Mouse (Mus musculus) megakaryocyte, embryonic 14.5 days (primary cell): ENCODE results near the gene Prrx1. TPM values are rescaled to one million over a fixed set of nuclear protein-coding genes. Genes with fewer than 3 reads are reported as not detected.
A peak's percentile ranks its signal among the peaks of the same experiment; 100 is the strongest.

Source experiments
- H3K27me3 ChIP-seq: replicated peaks from 2 replicates; pipeline ENCODE3; 2012; ENCODE audit warnings: inconsistent platforms
- H3K36me3 ChIP-seq: replicated peaks from 2 replicates; pipeline ENCODE3; 2012; ENCODE audit warnings: low read length, inconsistent platforms, mixed read lengths
- H3K4me1 ChIP-seq: 2 replicates; pipeline ENCODE4 v1.6.1; 2012; ENCODE audit warnings: inconsistent platforms
- H3K4me3 ChIP-seq: replicated peaks from 2 replicates; pipeline ENCODE3; 2012; ENCODE audit warnings: moderate library complexity, mild to moderate bottlenecking, inconsistent platforms
- H3K9me3 ChIP-seq: 2 replicates; pipeline ENCODE4 v1.6.1; 2012; ENCODE audit warnings: inconsistent platforms
- FLI1 ChIP-seq: IDR thresholded peaks from 2 replicates; pipeline ENCODE4 v1.6.1; 2012; ENCODE audit warnings: low read length, inconsistent platforms, mixed read lengths
- GATA1 ChIP-seq: IDR thresholded peaks from 3 replicates; pipeline ENCODE4 v1.6.1; 2012; ENCODE audit warnings: mixed read lengths, low read length, inconsistent platforms, borderline replicate concordance
- polyA plus RNA-seq: library from polyadenylated mRNA; stranded (reverse); fragments of >175 nt; gene quantifications from 2 replicates; pipeline ENCODE4 v1.2.3, GENCODE M21; 2012; ENCODE audit warnings: low replicate concordance; ENCODE audit not compliant: insufficient read depth

Gene Prrx1
- polyA plus RNA-seq, result not detected in 2 replicates

- Histone ChIP-seq H3K4me3 (peak within 1 kb of the TSS; percentile 90), H3K36me3 (no peaks in the 10 kb centered on the region), H3K9me3 (no peaks in the 10 kb centered on the region), H3K27me3 (peaks cover 91% of the 10 kb centered on the region), H3K4me1 (peaks cover 56% of the 10 kb centered on the region)
- TF ChIP-seq GATA1, result no peak
- TF ChIP-seq FLI1, result no peak
Measured at GRCm38 (mm10) chr1:163313101-163313773, at the start of gene Prrx1. Gene Prrx1, minus strand, starts transcription at chr1:163313710.

DNA sequence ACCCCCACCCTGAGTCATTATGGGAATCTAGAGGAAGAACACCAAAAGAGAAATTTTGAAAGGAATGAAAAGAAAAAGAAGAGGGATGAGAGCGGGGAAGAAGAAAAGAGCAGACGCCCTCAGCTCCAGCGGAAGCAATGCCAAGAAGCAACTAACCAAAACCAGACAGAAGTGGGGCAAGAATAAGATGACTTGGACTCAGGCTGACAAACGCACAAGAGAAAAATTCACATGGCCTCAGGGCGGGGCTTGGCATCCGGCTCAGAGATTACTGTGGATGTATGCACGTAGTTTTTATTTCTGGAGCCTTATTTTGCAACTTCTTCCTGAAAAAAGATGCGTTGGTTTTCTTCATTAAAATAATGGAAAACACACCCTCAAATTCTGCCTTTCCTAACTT lies 48.7 kb upstream of the Prrx1 start:
- Histone ChIP-seq H3K4me1 (0 out of 2 replicates have a peak, but pooled peaks cover 3% of the 10 kb centered on the region), H3K9me3 (no peaks in the 10 kb centered on the region), H3K4me3 (no peak overlapping the region), H3K36me3 (no peaks in the 10 kb centered on the region), H3K27me3 (peaks cover 2% of the 10 kb centered on the region)
- TF ChIP-seq FLI1, result no peak

GRCm38 (mm10) chr1:163361376-163361775 lies 47.9 kb upstream of the Prrx1 start:
- H3K4me1 ChIP-seq, result 0 out of 2 replicates have a peak, but pooled peaks cover 3% of the 10 kb centered on the region
- TF ChIP-seq FLI1 (no peak), GATA1 (no peak)
- no peaks in the 10 kb centered on the region for H3K36me3 ChIP-seq
- H3K4me3 ChIP-seq, result no peak overlapping the region
- H3K27me3 ChIP-seq, result peaks cover 2% of the 10 kb centered on the region
- H3K9me3 ChIP-seq, result no peaks in the 10 kb centered on the region

- Histone ChIP-seq H3K9me3 (no peaks in the 10 kb centered on the region), H3K4me3 (no peak overlapping the region), H3K27me3 (peaks cover 2% of the 10 kb centered on the region), H3K4me1 (0 out of 2 replicates have a peak, but pooled peaks cover 3% of the 10 kb centered on the region), H3K36me3 (no peaks in the 10 kb centered on the region)
- TF ChIP-seq FLI1 (no peak), GATA1 (no peak)
Measured at GRCm38 (mm10) chr1:163360796-163361195, 47.3 kb upstream of the Prrx1 start.

DNA sequence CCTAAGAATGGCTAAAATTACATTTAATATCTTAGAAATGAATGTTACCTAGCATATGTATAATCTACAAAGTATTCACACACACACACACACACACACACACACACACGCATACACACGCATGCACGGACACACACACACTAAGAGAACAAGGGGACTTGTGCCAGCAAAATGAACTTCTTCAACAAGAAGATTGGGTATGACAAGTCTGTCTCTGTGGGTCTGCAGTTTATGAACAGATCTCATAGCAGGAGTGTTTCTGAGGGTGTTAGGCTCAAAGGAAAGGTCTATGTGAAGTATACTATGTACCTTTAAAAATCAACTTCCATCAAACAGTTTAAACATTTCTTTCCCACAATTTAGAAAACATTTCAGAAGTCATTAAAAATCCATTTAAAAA lies 46.0 kb upstream of the Prrx1 start:
- TF ChIP-seq FLI1, result no peak
- no peak for TF ChIP-seq GATA1
- Histone ChIP-seq H3K4me3 (no peak overlapping the region), H3K36me3 (no peaks in the 10 kb centered on the region), H3K4me1 (0 out of 2 replicates have a peak, but pooled peaks cover 3% of the 10 kb centered on the region), H3K9me3 (no peaks in the 10 kb centered on the region), H3K27me3 (peaks cover 2% of the 10 kb centered on the region)

DNA sequence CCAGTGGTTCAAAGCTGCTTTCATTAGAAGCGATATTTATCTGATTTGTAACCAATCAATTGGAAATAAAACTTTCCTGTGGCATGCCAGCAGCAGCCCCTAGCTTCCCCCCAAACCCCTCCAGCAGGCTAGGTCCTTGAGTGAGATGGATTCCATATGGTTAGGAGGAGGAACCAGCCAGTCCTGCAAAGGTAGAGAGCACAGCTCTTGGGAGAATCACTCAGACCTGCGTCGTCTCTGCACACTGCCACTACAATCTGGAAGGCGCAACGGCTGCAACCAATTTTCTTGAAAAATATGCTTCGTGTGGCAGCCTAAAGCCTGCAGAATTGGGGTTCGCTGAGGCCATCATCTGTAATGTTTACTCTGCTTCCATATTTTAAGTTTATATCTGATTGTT lies 44.7 kb upstream of the Prrx1 start:
- 0 out of 2 replicates have a peak, but pooled peaks cover 3% of the 10 kb centered on the region for H3K4me1 ChIP-seq
- peaks cover 2% of the 10 kb centered on the region for H3K27me3 ChIP-seq
- no peak overlapping the region for H3K4me3 ChIP-seq
- no peaks in the 10 kb centered on the region for H3K9me3 ChIP-seq
- TF ChIP-seq GATA1 (no peak), FLI1 (no peak)
- H3K36me3 ChIP-seq, result no peaks in the 10 kb centered on the region

DNA sequence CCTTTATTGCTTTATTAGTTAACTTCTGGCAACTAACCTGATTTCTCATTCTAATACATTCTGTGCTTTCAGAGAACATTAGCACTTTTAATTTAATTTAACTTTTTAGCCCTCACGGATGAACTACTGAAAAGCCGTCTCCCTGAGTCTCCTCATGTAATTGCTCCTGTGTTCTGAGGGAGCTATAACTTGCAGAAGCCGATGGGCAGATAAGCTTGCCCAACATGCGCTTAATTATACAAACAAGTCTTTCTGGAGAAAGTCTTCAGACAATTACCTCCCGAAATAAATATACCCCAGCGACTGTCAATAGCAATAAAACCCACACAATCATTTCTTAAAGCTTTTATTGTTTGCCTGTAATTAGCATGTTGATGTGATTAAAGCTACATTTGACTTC lies 44.2 kb upstream of the Prrx1 start:
- H3K4me1 ChIP-seq, result 0 out of 2 replicates have a peak, but pooled peaks cover 3% of the 10 kb centered on the region
- no peaks in the 10 kb centered on the region for H3K36me3 ChIP-seq
- H3K9me3 ChIP-seq, result no peaks in the 10 kb centered on the region
- no peak for TF ChIP-seq FLI1
- no peak for TF ChIP-seq GATA1
- H3K27me3 ChIP-seq, result peaks cover 2% of the 10 kb centered on the region
- no peak overlapping the region for H3K4me3 ChIP-seq

DNA sequence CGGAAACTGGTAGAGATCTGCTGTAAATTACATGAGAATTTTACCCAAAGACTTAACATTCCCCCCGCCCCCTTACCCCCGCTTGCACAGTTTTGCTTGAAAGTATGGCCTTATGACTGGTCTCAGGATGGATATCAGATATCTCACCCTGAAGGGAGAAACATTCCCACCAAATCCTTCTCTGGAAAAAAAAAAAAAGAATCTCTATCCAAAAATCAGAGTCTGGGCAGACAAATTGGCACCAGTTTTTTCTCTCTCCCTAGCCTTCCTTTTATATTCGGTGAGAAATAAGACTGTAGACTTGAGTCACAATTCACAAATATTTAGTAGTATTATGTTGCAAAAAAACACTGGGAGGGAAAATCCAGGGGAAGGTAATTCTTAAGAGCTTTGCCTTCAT lies 42.7 kb upstream of the Prrx1 start:
- H3K4me3 ChIP-seq, result no peak overlapping the region
- no peaks in the 10 kb centered on the region for H3K9me3 ChIP-seq
- TF ChIP-seq FLI1 (no peak), GATA1 (no peak)
- H3K4me1 ChIP-seq, result no peaks in the 10 kb centered on the region
- no peaks in the 10 kb centered on the region for H3K36me3 ChIP-seq
- peaks cover 2% of the 10 kb centered on the region for H3K27me3 ChIP-seq

DNA sequence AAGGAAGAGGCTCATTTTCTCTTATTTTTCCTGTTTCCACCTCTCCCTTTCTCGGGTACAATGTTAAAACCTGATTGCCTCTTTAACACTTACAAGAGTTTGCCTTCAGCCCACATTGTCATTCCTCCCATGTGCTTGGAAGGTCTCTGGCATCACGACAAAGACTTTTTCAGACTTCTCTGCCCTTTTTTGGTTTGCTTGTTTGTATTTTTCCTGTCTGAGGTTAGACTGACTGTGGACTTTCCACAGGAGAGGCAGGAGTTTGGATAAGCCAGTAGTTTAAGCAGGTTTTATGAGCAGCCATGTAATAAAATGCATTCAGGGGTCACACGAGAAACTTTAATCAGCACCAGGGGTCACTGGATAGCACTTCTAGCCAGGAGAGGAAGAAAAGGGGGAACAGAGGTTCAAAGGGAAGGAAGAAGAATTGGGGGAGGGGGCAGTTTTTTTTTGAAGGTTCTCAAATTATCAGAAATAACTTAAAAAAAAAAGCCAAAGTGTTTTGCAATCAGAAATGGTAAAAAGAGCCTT lies 42.2 kb upstream of the Prrx1 start:
- TF ChIP-seq GATA1 (no peak), FLI1 (no peak)
- H3K4me3 ChIP-seq, result no peak overlapping the region
- H3K4me1 ChIP-seq, result no peaks in the 10 kb centered on the region
- no peaks in the 10 kb centered on the region for H3K9me3 ChIP-seq
- H3K36me3 ChIP-seq, result no peaks in the 10 kb centered on the region
- peaks cover 2% of the 10 kb centered on the region for H3K27me3 ChIP-seq

GRCm38 (mm10) chr1:163350988-163351387 lies 37.5 kb upstream of the Prrx1 start:
- no peak for TF ChIP-seq GATA1
- TF ChIP-seq FLI1, result no peak
- no peaks in the 10 kb centered on the region for H3K27me3 ChIP-seq
- H3K9me3 ChIP-seq, result no peaks in the 10 kb centered on the region
- H3K4me1 ChIP-seq, result no peaks in the 10 kb centered on the region
- no peak overlapping the region for H3K4me3 ChIP-seq
- H3K36me3 ChIP-seq, result no peaks in the 10 kb centered on the region
